Mouse (Mus musculus) stomach, postnatal 0 days (tissue): ENCODE measurements around the gene Micu2.

ENCODE experiments used
- CTCF ChIP-seq: IDR thresholded peaks from 2 replicates; pipeline ENCODE4 v1.5.1; 2016; ENCODE audit warnings: antibody characterized with exemption, low read depth, mild to moderate bottlenecking, moderate library complexity
- EP300 ChIP-seq: optimal IDR thresholded peaks from 2 replicates; pipeline ENCODE3; 2016; ENCODE audit warnings: antibody characterized with exemption

DNA sequence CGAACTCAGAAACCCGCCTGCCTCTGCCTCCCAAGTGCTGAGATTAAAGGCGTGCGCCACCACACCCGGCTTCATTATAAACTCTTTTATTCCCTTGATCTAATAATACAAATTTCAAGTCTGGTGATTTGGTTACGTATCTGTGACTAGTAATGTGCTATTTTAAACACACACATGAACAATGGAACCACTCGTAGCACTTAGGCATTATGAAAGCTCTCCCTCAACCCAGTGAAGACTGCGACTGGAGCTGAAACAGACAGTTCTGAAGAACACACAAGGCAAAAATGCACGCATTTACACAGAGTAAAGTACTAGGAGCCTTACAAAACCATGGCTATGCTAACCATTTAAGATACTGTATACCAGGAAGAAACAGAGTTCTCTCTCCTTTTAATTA, 121.1 kb downstream of the Micu2 start:
- TF ChIP-seq CTCF (no peak), EP300 (no peak)
